Mouse (Mus musculus) left cerebral cortex, adult 11 months (tissue): ENCODE results near the gene Ankrd35.
"Not testable (repeated sequence)": the region's sequence is repeated elsewhere in the genome, so short reads cannot be mapped to it uniquely, and the experiment has no call there.

Experiments used
- DNase-seq: peaks from one replicate; pipeline ENCODE4 v3.0.0; 2022; ENCODE audit warnings: low spot score

The Ankrd35 gene

GRCm38 (mm10) chr3:96673514-96673913 is 3.6 kb downstream of the Ankrd35 start:
- DNase-seq, result no peak

- no peak for DNase-seq
Observed at GRCm38 (mm10) chr3:96674442-96674841, 4.5 kb downstream of the Ankrd35 start.

DNA sequence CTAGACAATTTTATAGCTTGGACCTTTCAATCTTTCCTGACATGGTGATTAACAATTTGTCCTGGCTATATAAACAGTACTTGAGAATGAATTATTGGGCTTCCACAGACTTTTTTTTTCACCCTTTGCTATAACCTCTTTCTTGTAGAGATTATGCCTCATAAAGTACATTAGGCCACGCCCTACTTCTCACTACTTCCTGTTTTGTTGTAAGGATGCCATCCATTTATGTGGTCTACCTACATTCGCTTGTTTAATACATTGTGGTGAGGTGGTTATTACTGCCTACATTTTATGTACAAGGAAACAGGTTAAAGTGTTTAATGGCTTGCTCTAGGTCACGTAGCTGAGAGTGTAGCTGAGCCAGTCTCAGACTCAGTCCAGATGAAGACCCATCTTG is 5.2 kb downstream of the Ankrd35 start:
- no peak for DNase-seq

DNA sequence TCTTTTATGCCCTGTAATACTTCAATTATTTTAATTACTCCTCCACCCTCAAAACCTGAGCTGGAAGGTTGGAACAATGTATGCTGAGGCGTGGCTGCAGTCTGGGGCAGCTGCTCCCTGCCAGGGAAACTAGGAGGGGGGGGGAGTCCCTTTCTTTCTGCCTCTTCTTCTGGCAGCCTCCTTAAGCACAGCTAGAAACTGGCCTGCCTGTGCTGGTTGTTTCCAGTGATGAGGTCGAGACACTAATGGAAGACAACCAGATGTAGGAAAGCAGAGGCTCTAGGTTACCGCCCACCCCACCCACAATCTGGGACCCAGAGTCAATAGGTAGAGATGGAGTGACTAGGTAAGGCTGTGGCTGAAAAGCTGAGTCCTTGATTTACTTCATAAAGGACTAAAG is 5.8 kb downstream of the Ankrd35 start:
- DNase-seq, result no peak

- no peak for DNase-seq
Observed at GRCm38 (mm10) chr3:96678456-96678855, 8.5 kb downstream of the Ankrd35 start.

GRCm38 (mm10) chr3:96679159-96679674 is 9.3 kb downstream of the Ankrd35 start:
- DNase-seq, result no peak

DNA sequence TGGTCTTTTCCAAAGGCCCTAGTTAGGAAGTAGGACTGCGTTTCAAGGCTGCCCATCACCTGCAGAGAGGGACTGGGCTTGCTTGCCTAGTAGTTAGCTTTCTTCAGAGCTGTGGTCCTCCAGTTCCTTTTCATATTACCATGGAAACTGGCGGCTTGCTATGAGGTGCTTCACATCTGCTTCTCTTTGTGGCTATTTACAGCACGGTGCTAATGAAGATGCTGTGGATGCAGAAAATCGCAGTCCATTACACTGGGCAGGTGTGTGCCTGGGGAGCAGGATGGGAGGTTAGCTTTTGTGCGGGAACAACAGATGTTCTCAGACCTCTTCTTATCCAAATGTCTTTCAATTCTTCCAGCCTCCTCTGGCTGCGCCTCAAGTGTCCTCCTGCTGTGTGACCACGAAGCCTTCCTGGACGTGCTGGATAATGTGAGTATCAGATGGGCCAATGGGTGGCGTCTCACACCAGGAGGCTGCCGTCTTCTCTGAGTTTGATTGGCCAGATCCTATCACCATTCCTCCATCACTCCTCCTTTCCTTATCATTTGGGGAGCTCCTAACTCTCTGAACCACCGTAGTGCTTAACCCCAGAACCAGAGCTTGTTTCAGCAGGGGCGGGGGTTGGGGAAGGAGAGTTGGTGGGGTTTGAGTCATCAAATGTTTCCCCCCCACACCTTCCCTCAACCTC is 10.5 kb downstream of the Ankrd35 start:
- DNase-seq, result no peak

- no peak for DNase-seq
Observed at GRCm38 (mm10) chr3:96683496-96683895, 13.6 kb downstream of the Ankrd35 start.

- DNase-seq, result no peak
Observed at GRCm38 (mm10) chr3:96684151-96684821, 14.4 kb downstream of the Ankrd35 start.

DNA sequence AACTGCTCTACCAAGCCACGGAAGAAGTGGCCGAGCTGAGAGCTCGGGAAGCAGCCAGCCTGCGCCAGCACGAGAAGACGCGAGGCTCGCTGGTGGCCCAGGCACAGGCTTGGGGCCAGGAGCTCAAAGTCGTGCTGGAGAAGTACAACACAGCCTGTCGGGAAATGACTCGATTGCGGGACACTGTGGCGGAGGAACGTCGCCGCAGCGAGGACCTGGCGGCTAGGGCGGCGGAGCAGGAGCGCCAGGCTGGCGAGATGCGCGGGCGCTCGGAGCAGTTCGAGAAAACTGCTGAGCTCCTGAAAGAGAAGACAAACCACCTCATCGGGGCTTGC is 14.9 kb downstream of the Ankrd35 start:
- DNase-seq, result no peak

DNA sequence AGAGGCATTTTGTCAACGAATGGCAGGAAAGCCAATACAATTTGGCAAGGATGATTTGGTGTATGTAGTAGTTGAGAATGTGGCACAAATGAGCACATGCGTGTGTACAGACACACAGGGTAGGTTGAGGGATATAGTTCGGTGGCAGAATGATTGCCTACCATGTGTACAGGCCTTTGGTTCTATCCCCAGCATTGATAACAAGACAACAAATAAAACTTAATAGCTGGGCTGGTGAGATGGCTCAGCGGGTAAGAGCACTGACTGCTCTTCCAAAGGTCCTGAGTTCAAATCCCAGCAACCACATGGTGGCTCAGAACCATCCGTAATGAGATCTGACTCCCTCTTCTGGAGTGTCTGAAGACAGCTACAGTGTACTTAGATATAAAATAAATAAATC is 16.1 kb downstream of the Ankrd35 start:
- DNase-seq, result not testable (repeated sequence)

DNA sequence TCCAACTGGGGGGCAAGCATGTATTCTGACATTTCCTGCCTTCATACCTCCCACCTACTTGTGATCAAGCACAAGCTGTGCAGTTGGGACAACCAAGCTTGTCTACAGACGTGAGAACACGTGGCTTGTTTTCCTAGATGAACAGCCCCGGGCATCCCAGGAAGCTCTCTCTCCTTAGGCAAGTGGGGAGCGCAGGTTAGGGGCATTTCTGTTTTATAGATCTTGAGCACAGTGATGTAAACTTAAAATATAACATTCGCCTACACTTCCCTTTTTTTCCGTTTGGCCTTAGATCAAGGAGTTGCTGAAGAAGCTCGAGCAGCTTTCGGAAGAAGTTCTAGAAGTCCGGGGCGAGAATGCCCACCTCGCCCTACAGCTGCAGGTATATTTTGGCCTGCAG is 18.9 kb downstream of the Ankrd35 start:
- no peak for DNase-seq

GRCm38 (mm10) chr3:96690298-96690697 is 20.4 kb downstream of the Ankrd35 start:
- DNase-seq, result no peak

DNA sequence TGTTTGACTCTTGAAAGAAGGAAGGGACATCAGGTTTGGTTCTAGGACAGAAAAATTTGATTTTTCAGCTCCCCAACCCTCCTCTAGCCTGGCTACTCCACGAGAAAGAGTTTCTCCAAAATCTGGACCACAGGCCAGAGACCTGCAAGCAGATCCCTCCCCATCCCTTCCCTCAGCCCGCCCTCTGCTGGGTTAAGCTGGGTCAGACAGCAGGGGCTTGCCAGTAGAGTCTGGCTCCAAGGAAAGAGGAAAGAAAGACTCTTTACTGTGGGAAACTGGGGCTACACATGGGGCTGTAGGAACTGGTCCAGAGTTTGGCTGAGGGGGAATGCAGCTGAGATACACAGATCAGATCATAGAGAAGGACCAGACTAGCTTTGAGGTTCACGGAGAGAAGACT is 22.6 kb downstream of the Ankrd35 start:
- no peak for DNase-seq

- no peak for DNase-seq
Observed at GRCm38 (mm10) chr3:96693579-96693978, 23.6 kb downstream of the Ankrd35 start.

- no peak for DNase-seq
Observed at GRCm38 (mm10) chr3:96696198-96696765, 26.4 kb downstream of the Ankrd35 start, which contains the start of gene Pias3. Gene Pias3, plus strand, starts transcription at chr3:96696384.

- DNase-seq, result peak; percentile 63
Observed at GRCm38 (mm10) chr3:96696766-96697732, 27.1 kb downstream of the Ankrd35 start.

- DNase-seq, result no peak
Observed at GRCm38 (mm10) chr3:96698993-96699690, 29.2 kb downstream of the Ankrd35 start.

- DNase-seq, result no peak
Observed at GRCm38 (mm10) chr3:96700376-96700775, 30.4 kb downstream of the Ankrd35 start.

DNA sequence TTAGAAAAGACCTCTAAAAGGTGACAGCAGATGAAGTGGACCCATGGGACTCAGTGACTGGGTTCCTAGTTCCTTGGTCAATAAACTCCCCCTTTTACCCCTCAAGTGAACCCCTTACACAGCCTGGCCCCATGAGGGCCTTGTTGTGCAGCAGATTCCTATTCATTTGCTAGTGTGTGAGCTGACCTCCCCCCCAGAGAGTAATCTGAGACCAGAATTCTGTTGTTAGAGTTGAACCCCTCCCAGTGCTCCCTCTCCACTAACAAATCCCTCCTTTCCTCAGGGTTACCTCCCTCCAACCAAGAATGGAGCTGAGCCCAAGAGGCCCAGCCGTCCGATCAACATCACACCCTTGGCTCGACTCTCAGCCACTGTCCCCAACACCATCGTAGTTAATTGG is 31.1 kb downstream of the Ankrd35 start:
- no peak for DNase-seq

DNA sequence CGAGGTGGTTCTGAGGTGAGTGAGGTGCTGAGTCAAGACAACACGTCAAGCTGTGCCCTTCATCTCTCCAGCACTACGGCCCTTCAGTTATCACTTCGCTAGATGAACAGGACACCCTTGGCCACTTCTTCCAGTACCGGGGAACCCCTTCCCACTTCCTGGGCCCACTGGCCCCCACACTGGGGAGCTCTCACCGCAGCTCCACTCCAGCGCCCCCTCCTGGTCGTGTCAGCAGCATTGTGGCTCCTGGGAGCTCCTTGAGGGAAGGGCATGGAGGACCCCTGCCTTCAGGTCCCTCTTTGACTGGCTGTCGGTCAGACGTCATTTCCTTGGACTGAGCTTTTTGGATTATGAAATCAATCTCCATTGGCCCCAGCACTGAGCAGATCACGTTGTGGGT is 34.8 kb downstream of the Ankrd35 start:
- no peak for DNase-seq

- no peak for DNase-seq
Observed at GRCm38 (mm10) chr3:96706217-96706616, 36.3 kb downstream of the Ankrd35 start.
